Mouse (Mus musculus) E14TG2a.4 (cell line): ENCODE measurements at regions not wholly inside any gene's neighbourhood (a gene's known extent, or its start where the extent isn't known, plus 50 kb on each side); places are given as distances from the start of the nearest gene placed in this dataset.
"Not testable (repeated sequence)": the region's sequence is repeated elsewhere in the genome, so short reads cannot be mapped to it uniquely, and the experiment has no call there.

Source experiments
- CTCF ChIP-seq: conservative IDR thresholded peaks from 2 replicates; pipeline ENCODE4 v1.5.1; 2014; ENCODE audit warnings: low read length
- NANOG ChIP-seq: IDR thresholded peaks from 2 replicates; pipeline ENCODE4 v1.6.1; 2014; ENCODE audit warnings: borderline replicate concordance, low read length, mixed read lengths
- POU5F1 ChIP-seq: IDR thresholded peaks from 2 replicates; pipeline ENCODE4 v1.6.1; 2014; ENCODE audit warnings: low read length, borderline replicate concordance

DNA sequence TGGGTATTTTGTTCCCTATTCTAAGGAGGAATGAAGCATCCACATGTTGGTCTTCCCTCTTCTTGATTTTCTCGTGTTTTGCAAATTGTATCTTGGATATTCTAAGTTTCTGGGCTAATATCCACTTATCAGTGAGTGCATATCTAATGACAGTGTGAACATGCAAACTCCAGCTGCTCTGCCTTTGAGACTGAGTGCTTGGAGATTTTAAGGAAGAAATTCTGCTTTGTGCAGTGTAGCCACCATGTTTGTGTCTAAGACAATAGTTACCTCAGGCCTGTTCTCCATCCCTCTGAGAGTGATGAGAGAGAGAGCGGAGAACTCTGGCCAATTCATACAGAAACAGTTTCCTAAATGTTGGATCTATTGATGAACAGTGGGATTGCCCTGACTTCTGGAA is 514.1 kb upstream of the Mms22l start:
- TF ChIP-seq CTCF, NANOG, POU5F1: not testable (repeated sequence)
